Mouse (Mus musculus): ENCODE results near the gene Lrrc18. TPM values are rescaled to one million over a fixed set of nuclear protein-coding genes. Genes with fewer than 3 reads are reported as not detected.

The Lrrc18 gene
- polyA plus RNA-seq, 1 experiment = 0.47 TPM

- Histone ChIP-seq H3K27me3 (ENCODE audit: control insufficient read depth, insufficient read depth, low read length) (no peaks in the 10 kb centered on the region), H3K4me3 (replicated peaks; ENCODE audit: insufficient read depth, low read depth, low read length) (no peak overlapping the region), H3K4me1 (ENCODE audit: control insufficient read depth, insufficient read depth, low read length) (no peaks in the 10 kb centered on the region; the same call in 1 of the 2 replicates), H3K27ac (ENCODE audit: insufficient read depth, low read length) (no peak overlapping the region)
- WGBS = 72% methylated on average over 3 of the region's 3 CpGs
- DNase-seq = no peak
- TF ChIP-seq CTCF (IDR thresholded peaks at IDR 0.05; ENCODE audit: borderline replicate concordance, insufficient read depth, low read depth, low read length) (no peak), POLR2A (IDR thresholded peaks at IDR 0.05; ENCODE audit: borderline replicate concordance, insufficient read depth, low read length) (no peak)
Observed at GRCm38 (mm10) chr14:33019050-33019449, 27.9 kb downstream of the Lrrc18 start.

- H3K4me3 ChIP-seq (replicated peaks; ENCODE audit: insufficient read depth, low read depth, low read length) = no peak overlapping the region
- H3K27me3 ChIP-seq (ENCODE audit: control insufficient read depth, insufficient read depth, low read length) = no peaks in the 10 kb centered on the region
- no peak overlapping the region for H3K27ac ChIP-seq (ENCODE audit: insufficient read depth, low read length)
- no peaks in the 10 kb centered on the region; the same call in 1 of the 2 replicates for H3K4me1 ChIP-seq (ENCODE audit: control insufficient read depth, insufficient read depth, low read length)
- WGBS = 62% methylated on average over 5 of the region's 5 CpGs
- TF ChIP-seq POLR2A (IDR thresholded peaks at IDR 0.05; ENCODE audit: borderline replicate concordance, insufficient read depth, low read length) (no peak), CTCF (IDR thresholded peaks at IDR 0.05; ENCODE audit: borderline replicate concordance, insufficient read depth, low read depth, low read length) (no peak)
- no peak for DNase-seq
Observed at GRCm38 (mm10) chr14:33019606-33020005, 28.4 kb downstream of the Lrrc18 start.

GRCm38 (mm10) chr14:33030849-33031248 is 39.7 kb downstream of the Lrrc18 start:
- H3K4me3 ChIP-seq (replicated peaks; ENCODE audit: insufficient read depth, low read depth, low read length) = no peak overlapping the region
- no peak overlapping the region for H3K27ac ChIP-seq (ENCODE audit: insufficient read depth, low read length)
- H3K4me1 ChIP-seq (ENCODE audit: control insufficient read depth, insufficient read depth, low read length) = no peaks in the 10 kb centered on the region
- TF ChIP-seq POLR2A (IDR thresholded peaks at IDR 0.05; ENCODE audit: borderline replicate concordance, insufficient read depth, low read length) = no peak
- TF ChIP-seq CTCF (IDR thresholded peaks at IDR 0.05; ENCODE audit: borderline replicate concordance, insufficient read depth, low read depth, low read length) = no peak
- WGBS = 95% methylated on average over 3 of the region's 3 CpGs
- H3K27me3 ChIP-seq (ENCODE audit: control insufficient read depth, insufficient read depth, low read length) = no peaks in the 10 kb centered on the region
- DNase-seq = no peak

- DNase-seq = peak in 1 of 2 experiments; percentile 7
- no peak for TF ChIP-seq POLR2A (IDR thresholded peaks at IDR 0.05; ENCODE audit: borderline replicate concordance, insufficient read depth, low read length)
- peak; percentile 52 for TF ChIP-seq CTCF (IDR thresholded peaks at IDR 0.05; ENCODE audit: borderline replicate concordance, insufficient read depth, low read depth, low read length)
- WGBS = 45% methylated on average over 6 of the region's 6 CpGs
Observed at GRCm38 (mm10) chr14:33033424-33033823, 42.2 kb downstream of the Lrrc18 start.

GRCm38 (mm10) chr14:33035386-33035785 is 44.2 kb downstream of the Lrrc18 start:
- H3K4me1 ChIP-seq (ENCODE audit: control insufficient read depth, insufficient read depth, low read length) = no peaks in the 10 kb centered on the region
- H3K27me3 ChIP-seq (ENCODE audit: control insufficient read depth, insufficient read depth, low read length) = no peaks in the 10 kb centered on the region; the same call in 1 of the 2 replicates
- H3K27ac ChIP-seq (ENCODE audit: insufficient read depth, low read length) = no peak overlapping the region
- TF ChIP-seq POLR2A (IDR thresholded peaks at IDR 0.05; ENCODE audit: borderline replicate concordance, insufficient read depth, low read length) (no peak), CTCF (IDR thresholded peaks at IDR 0.05; ENCODE audit: borderline replicate concordance, insufficient read depth, low read depth, low read length) (no peak)
- no peak for DNase-seq
- no peak overlapping the region for H3K4me3 ChIP-seq (replicated peaks; ENCODE audit: insufficient read depth, low read depth, low read length)
- 85% methylated on average over 5 of the region's 5 CpGs for WGBS

More at GRCm38 (mm10) chr14:33033424-33033823, 42.2 kb downstream of the Lrrc18 start:
- Histone ChIP-seq H3K27ac (ENCODE audit: insufficient read depth, low read length) (no peak overlapping the region), H3K4me1 (ENCODE audit: control insufficient read depth, insufficient read depth, low read length) (no peaks in the 10 kb centered on the region), H3K27me3 (ENCODE audit: control insufficient read depth, insufficient read depth, low read length) (no peaks in the 10 kb centered on the region; the same call in 1 of the 2 replicates), H3K4me3 (replicated peaks; ENCODE audit: insufficient read depth, low read depth, low read length) (no peak overlapping the region)

GRCm38 (mm10) chr14:33036811-33037210 is 45.6 kb downstream of the Lrrc18 start:
- Histone ChIP-seq H3K27ac (ENCODE audit: insufficient read depth, low read length) (no peak overlapping the region), H3K4me1 (ENCODE audit: control insufficient read depth, insufficient read depth, low read length) (no peaks in the 10 kb centered on the region), H3K4me3 (replicated peaks; ENCODE audit: insufficient read depth, low read depth, low read length) (no peak overlapping the region), H3K27me3 (ENCODE audit: control insufficient read depth, insufficient read depth, low read length) (no peaks in the 10 kb centered on the region; the same call in 1 of the 2 replicates)
- WGBS = 51% methylated on average over 3 of the region's 3 CpGs
- no peak for TF ChIP-seq CTCF (IDR thresholded peaks at IDR 0.05; ENCODE audit: borderline replicate concordance, insufficient read depth, low read depth, low read length)
- TF ChIP-seq POLR2A (IDR thresholded peaks at IDR 0.05; ENCODE audit: borderline replicate concordance, insufficient read depth, low read length) = no peak
- no peak for DNase-seq

- TF ChIP-seq CTCF (IDR thresholded peaks at IDR 0.05; ENCODE audit: borderline replicate concordance, insufficient read depth, low read depth, low read length) = no peak
- no peak for TF ChIP-seq POLR2A (IDR thresholded peaks at IDR 0.05; ENCODE audit: borderline replicate concordance, insufficient read depth, low read length)
- Histone ChIP-seq H3K27ac (ENCODE audit: insufficient read depth, low read length) (no peak overlapping the region), H3K27me3 (ENCODE audit: control insufficient read depth, insufficient read depth, low read length) (no peaks in the 10 kb centered on the region), H3K4me1 (ENCODE audit: control insufficient read depth, insufficient read depth, low read length) (no peaks in the 10 kb centered on the region), H3K4me3 (replicated peaks; ENCODE audit: insufficient read depth, low read depth, low read length) (no peak overlapping the region)
- no peak for DNase-seq
- WGBS = 79% methylated on average over 3 of the region's 3 CpGs
Observed at GRCm38 (mm10) chr14:33045217-33045616, 54.0 kb downstream of the Lrrc18 start.

GRCm38 (mm10) chr14:33053441-33053840 is 62.3 kb downstream of the Lrrc18 start:
- TF ChIP-seq POLR2A (IDR thresholded peaks at IDR 0.05; ENCODE audit: borderline replicate concordance, insufficient read depth, low read length) (no peak), CTCF (IDR thresholded peaks at IDR 0.05; ENCODE audit: borderline replicate concordance, insufficient read depth, low read depth, low read length) (no peak)
- H3K27ac ChIP-seq (ENCODE audit: insufficient read depth, low read length) = no peak overlapping the region
- WGBS = 72% methylated on average over 8 of the region's 8 CpGs
- no peaks in the 10 kb centered on the region; the same call in 1 of the 2 replicates for H3K27me3 ChIP-seq (ENCODE audit: control insufficient read depth, insufficient read depth, low read length)
- no peaks in the 10 kb centered on the region for H3K4me1 ChIP-seq (ENCODE audit: control insufficient read depth, insufficient read depth, low read length)
- no peak for DNase-seq
- no peak overlapping the region for H3K4me3 ChIP-seq (replicated peaks; ENCODE audit: insufficient read depth, low read depth, low read length)

Data from cerebellum, adult 2 months (tissue).